Mouse (Mus musculus): ENCODE data around the gene Pcp4.

- TF ChIP-seq CTCF (conservative IDR thresholded peaks at IDR 0.05; ENCODE audit: low read length) (no peak), NANOG (IDR thresholded peaks at IDR 0.05; ENCODE audit: borderline replicate concordance, low read length) (no peak), POU5F1 (IDR thresholded peaks at IDR 0.05; ENCODE audit: borderline replicate concordance, low read length) (no peak)
Measured at GRCm38 (mm10) chr16:96468011-96468410, 605 bp downstream of the Pcp4 start.
